Mouse (Mus musculus) liver, adult (tissue): ENCODE results near the gene Cdh8.

Experiments
- GATA4 ChIP-seq: IDR thresholded peaks from 2 replicates; pipeline ENCODE4 v1.6.1; 2014; ENCODE audit warnings: mild to moderate bottlenecking, low read length; ENCODE audit not compliant: insufficient replicate concordance

Cdh8 gene

DNA sequence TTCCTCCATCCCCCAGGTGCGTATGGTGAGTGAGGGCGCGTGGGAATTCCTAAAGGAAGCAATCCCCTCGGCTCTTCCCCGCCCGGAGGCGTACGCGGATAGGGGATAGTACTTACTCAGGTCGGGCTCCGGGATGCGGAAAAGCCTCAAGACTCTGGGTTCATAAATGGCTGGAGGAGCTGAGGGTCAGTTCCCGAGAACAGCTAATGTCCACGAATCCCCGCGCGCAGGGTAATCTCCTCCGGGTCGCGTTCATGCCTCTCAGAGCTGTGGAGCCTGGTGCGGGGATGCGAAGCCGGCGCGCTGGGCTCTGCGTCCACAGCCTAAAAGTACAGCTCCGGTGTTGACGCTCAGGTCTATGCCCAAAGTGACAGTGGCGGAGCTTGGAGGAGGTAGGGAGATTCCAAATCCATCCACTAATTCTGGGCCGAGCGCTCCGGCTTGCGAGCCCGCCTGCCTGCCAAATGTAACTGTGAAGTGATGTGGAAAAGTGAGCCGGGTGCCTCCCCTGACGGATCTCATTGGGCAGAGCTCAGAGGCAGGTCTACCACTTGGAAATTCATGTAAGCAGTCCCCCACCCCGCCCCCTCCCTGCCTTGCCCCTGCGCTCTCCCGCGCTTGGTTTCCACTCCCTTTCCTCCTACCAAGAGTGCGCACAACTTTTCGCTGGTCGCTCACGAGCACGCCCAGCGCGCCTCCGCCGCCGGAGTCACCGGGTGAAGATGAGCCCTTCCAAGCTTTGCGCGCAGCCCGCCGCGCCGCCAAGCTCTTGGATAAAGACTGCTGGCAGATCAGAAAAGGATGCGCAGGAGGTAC is at the start of gene Cdh8:
Gene Cdh8 (minus strand): TSS at position 506 of the 816 bp plus-strand sequence.
- TF ChIP-seq GATA4: no peak

DNA sequence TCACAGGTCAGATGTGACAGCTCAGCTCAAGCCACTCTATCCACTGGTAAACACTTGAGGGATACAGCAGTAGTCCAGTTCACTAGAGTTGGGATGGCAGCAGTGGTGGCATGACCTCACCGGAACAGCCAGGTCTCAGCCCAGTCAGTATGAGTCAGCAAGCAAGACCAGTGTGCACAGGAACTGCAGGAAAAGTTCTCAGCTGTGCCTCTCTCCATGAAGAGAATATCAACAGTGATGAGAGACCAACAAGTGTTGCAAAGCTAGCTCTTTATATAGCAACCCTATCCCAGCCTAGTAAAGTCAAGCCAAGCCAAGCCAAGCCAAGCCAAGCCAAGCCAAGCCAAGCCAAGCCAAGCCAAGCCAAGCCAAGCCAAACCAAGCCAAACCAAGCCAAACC is 30.2 kb upstream of the Cdh8 start:
- no peak for TF ChIP-seq GATA4

DNA sequence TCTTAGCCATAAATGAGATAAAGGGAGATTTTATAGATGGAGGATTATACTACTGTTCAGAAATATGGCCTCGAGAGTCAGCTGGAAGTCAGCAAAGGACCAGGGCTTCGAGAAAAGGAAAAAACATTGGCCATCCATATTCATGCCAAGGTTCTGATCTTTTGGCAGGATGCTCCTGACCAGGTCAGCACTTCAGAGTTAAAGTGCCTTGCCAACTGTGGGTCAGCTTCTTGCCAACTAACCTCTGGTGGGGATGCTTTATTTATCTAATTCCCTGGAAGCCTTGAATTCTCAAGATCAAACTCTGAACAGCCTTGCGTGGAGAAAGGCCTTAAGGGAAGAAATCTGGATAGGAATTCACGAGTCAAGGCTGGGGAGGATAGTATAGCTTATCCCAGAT is 9.6 kb upstream of the Cdh8 start:
- TF ChIP-seq GATA4: no peak

DNA sequence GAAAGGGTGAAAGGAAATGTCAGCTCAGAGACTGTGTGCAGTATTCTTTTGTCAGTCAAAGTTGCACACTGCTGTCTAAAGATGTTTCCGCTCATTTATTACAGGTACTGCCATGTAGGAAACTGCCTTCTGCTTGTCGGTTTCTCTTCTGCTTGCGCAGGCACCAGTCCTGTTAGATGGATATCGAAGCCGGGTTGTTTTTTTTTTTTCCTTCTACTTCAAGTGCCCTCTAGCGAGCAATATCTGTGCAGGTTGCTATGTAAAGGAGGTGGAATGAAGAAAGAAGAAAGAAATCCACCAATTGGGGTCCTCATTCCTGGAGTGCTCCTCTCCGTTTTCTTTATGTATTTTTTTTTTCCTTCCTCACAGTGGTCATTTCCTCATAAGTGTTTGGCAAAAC is 5.2 kb upstream of the Cdh8 start:
- TF ChIP-seq GATA4: no peak

DNA sequence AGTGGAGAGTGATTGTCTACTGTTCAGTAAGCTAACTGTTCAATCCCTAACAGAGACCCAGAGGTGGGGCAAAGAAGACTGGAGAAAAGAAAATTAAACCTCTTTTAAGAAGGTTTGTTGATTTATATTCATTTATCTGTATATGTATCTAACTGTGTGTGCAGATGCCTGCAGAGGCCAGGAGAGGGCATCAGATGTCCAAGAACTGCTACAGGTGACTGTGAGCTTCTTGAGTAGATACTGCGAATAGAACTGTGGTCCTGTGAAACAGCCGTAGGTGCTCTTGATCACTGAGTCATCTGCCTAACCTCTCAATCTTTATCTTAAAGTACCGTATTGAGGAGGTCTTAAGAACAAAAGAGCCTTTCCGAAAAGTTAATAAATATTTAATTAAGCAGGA is 3.5 kb upstream of the Cdh8 start:
- no peak for TF ChIP-seq GATA4

DNA sequence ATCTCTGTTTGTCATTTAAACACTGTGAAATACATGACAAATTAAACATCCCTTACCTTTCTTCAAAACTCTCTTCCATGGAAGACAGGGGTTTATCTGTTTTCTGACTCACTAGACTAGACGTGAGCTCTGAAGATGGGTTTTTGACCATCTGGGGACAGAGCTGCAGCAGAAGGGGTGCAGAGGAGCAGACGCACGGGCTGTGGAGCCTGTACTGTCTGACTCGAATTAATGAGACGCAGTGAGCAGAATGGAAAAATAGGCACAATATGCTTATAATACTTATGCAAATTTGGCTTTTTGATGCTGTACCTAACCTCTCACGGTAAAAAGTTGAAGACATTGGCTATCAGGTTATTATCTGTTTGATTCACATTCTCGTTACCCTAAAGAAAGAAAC is 1.2 kb upstream of the Cdh8 start:
- no peak for TF ChIP-seq GATA4

DNA sequence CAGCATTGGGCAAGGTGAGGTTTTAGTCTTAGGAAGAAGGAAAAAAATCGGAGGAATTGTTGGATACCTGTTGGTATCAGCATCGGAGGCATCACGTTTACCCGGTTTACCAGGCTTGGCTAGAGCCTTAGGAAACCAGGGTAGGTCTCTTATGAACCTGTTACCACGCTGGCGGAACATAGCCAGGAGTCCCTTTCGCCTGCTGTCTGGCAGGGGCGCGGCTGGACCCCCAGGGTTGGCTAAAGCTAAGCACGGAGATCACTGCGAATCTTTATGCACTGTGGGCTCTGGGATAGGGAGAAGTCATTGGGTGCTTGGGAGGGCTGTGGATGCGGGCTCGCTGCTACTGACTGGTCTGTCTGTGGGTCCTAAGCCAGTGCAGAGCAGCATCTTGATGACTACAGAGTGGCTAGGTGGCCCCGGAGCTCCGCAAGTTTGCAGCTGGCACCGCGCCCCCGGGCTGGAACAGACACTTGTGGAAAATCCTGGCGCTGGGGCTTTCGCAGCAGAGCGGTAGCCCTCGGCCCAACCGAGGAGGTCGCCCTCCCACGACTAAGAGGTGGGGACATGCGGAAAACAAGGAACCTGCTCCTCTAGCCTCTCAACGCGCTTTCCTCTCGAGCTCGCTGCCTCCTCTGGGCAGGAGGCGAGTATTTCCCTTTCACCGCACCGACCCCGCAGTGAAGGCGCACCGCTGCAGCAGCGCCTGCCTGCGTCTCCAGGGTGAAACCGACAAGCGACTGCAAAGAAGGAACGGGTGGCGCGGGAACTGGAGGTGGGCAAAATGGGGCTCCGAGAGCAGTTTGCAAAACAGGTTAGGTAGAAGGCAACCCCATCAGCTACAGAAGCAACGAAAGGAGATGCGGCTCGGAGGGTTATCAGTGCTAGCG is 950 bp downstream of the Cdh8 start:
- no peak for TF ChIP-seq GATA4

DNA sequence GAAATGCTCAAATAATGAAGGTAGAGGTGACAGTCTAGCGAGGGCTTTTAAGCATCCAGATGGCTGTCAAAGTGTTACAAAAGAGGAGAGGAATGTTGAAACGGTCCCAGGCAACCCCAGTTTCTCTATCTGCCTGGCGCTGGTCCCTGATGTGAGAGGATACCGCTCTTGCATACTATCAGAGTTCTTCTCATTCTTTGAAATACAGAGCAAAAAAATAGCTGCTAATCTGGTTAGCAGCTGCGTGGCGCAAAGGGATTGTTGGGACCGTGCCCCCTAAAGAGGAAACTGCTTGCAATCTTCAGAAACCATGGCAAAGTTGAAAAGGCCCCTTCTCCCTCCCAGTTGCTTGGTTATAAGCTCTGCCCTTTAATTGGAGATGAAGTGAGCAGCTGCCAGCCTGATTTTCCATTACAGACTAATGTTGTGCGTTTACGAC is 1.8 kb downstream of the Cdh8 start:
- TF ChIP-seq GATA4: no peak

DNA sequence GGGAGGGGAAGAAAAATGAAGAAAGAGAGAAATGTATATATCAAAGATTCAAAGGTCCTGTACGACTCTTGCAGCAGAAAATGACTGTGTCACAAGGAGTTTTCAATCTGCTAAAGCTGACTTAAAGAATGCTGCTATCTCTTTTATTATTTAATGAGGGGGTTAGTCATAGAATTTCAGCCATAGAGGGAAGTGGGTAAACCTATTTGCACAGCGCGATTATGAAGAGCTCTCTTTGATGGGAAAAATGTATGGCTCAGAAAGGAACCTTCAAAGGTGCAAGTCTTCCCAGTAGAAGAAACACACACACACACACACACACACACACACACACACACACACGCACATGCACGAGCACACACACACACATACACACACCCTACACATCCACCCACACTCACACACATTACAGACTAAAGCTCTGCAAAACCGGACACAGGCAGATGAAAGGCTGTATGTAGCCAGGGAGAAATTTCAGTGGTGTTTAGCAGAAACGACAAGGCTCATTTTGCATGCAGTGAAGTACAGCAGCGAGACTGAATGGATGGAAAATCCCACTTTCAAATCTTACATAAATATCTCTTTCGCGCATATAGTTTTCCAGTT is 2.3 kb downstream of the Cdh8 start:
- no peak for TF ChIP-seq GATA4

DNA sequence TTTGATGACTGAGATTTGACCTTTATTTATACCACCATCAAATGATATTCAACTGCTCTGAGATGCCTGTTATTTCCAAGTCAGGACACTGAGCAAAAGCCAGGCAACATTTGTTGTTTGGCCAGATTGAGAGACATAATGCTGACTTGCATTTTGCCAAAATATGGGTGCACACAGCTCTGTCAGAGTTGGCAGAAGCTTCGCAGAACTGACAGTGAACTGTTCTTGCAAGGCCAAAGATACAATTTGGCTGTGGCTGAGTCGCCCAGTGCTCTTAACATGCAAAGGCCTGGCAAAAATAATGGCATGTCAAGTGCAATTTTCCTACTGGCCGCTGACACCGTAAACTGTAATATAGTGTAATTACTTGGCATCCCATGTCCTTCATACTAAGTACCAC is 22.4 kb downstream of the Cdh8 start:
- no peak for TF ChIP-seq GATA4

DNA sequence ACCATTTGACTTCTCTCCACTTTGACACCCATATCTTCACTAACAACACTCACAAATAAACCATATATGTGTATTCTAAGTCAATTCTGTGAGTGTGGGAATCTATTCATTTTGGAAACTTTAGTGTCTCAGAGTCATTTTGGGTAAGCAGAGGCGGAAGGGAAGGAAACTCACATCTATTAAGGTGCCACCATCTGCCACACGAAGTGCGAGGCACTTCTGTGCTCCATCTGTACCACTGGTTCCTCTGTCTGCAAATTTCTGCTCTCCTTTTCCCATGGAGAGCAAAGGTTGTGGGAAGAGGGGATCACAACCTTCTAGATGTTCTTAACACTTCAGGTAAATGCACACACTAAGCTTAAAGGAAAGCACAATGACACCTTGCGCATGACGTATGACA is 46.2 kb downstream of the Cdh8 start:
- no peak for TF ChIP-seq GATA4

DNA sequence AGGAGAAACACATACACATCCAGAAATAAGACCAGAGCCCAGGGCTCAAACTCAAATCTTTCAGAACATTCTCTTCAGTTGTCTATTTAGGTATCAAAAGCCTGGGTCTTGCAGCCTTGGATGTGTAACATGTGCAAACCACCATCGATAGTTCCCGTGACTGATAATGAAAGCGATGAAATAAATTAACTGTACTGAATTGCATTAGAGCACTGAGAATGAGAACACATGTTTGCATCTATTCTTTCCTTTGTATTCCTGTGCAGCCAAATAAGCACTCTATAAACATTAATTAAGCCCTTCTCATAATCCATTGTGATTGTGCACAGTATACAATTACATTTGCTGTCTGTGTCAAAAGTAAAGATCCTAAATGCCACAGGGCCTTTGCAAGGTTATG is 47.1 kb downstream of the Cdh8 start:
- TF ChIP-seq GATA4: no peak

DNA sequence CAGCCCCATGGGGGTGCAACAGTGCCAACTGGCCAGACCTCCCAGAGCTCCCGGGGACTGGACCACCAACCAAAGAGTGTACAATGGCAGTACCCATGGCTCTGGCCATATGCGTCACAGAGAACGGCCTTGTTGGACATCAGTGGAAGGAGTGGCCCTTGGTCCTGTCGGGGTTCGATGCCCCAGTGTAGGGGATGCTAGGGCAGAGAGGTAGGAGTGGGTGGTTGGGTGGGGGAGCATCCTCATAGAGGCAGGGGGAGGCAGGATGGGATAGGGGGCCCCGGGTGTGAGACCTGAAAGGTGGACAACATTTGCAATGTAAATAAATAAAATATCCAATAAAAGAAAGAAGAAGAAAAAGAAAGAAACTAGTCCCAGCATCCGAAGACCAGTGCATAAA is 47.8 kb downstream of the Cdh8 start:
- no peak for TF ChIP-seq GATA4

DNA sequence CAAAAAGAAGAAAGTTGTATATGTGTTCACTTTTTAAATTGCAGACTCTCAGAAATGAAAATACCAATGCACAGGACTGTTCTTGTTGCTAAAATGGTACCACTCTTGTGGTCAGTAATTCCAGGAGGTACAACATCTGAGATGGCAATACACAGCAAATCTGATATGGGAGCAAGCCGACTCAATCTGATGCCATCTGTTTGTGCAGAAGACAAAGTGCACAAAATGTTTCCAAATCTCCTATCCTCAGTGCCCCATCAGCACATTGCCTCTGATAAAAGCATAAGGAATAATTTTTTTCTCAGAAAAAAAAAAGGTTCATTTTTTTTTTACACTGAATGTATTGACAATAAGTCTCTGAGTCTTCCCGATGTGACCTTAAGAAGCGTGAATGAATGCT is 62.3 kb downstream of the Cdh8 start:
- TF ChIP-seq GATA4: no peak

DNA sequence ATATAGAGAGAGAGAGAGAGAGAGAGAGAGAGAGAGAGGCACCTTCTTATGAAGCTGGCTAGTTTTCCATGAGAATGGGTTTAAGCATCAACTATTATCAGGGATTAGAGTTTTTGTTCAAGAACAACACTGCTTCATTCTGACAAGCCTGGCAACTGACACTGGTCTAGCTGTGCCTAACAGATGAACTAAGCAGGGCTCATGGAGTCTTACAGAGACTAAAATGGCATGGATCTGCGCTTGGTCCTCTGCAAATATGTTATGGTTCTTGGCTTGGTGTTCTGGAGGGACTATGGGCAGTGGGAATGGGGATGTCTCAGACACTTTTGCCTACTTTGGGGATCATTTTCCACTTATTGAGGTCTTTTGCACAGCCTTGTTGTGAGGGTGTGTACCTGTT is 63.0 kb downstream of the Cdh8 start:
- TF ChIP-seq GATA4: no peak

DNA sequence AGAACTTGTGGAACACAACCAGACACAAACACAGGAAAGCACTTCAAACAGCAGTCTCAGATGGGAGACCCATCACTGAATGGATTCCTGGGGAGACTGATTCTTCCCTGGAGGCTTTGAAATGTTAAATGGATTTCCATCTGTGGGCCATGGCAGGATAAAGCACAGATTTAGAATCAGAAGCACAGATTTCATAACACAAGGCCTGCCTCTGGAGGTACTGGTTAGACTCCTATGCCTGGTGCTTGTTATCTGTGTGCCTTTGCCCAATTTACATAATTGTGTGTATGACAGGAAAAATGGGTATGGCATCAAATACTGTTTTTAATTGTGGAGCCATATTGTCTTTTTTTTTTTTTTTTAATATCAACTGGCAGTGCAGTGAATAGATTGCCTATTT is 66.8 kb downstream of the Cdh8 start:
- TF ChIP-seq GATA4: no peak
